Mouse (Mus musculus) MEL (cell line): ENCODE data around the gene Bcl7c.
A peak's percentile ranks its signal among the peaks of the same experiment; 100 is the strongest.

Experiments used
- CTCF ChIP-seq, 3 experiments: IDR thresholded peaks in 2 of 3; conservative IDR thresholded peaks in 1 of 3; 2 replicates each; pipeline ENCODE4 v1.5.1; 2011 to 2012; ENCODE audit warnings: low read length in 3 of 3, low read depth in 2 of 3, mild to moderate bottlenecking in 2 of 3, improper control_type of control experiment in 1 of 3, inconsistent platforms in 1 of 3, mixed read lengths in 1 of 3, moderate library complexity in 1 of 3; ENCODE audit not compliant: control insufficient read depth in 1 of 3, insufficient read depth in 1 of 3, poor library complexity in 1 of 3, severe bottlenecking in 1 of 3
- ETS1 ChIP-seq: IDR thresholded peaks from 2 replicates; pipeline ENCODE4 v1.6.1; 2012; ENCODE audit warnings: low read depth, mild to moderate bottlenecking, inconsistent platforms, low read length, improper control_type of control experiment, moderate library complexity
- GATA1 ChIP-seq: IDR thresholded peaks from 2 replicates; pipeline ENCODE4 v1.6.1; 2011; ENCODE audit warnings: low read depth, low read length, improper control_type of control experiment
- JUND ChIP-seq: IDR thresholded peaks from 2 replicates; pipeline ENCODE4 v1.6.1; 2011; ENCODE audit warnings: low read depth, mild to moderate bottlenecking, improper control_type of control experiment, low read length
- MAX ChIP-seq: IDR thresholded peaks from 2 replicates; pipeline ENCODE4 v1.6.1; 2011; ENCODE audit warnings: low read length, improper control_type of control experiment
- MEF2A ChIP-seq: IDR thresholded peaks from 2 replicates; pipeline ENCODE4 v1.6.1; 2014; ENCODE audit warnings: low read depth, mild to moderate bottlenecking, inconsistent platforms, low read length, improper control_type of control experiment; ENCODE audit not compliant: poor library complexity, insufficient replicate concordance, severe bottlenecking; ENCODE audit errors: extremely low read depth
- NELFE ChIP-seq: IDR thresholded peaks from 2 replicates; pipeline ENCODE4 v1.6.1; 2011; ENCODE audit warnings: low read depth, low read length, improper control_type of control experiment
- POLR2A ChIP-seq, 2 experiments: IDR thresholded peaks; 2 replicates each; pipeline ENCODE4 v1.6.1; 2011 to 2012; ENCODE audit warnings: low read length in 2 of 2, mild to moderate bottlenecking in 2 of 2, control low read depth in 1 of 2, improper control_type of control experiment in 1 of 2, low read depth in 1 of 2, moderate library complexity in 1 of 2; ENCODE audit not compliant: control insufficient read depth in 1 of 2, insufficient read depth in 1 of 2, poor library complexity in 1 of 2
- RAD21 ChIP-seq: IDR thresholded peaks from 2 replicates; pipeline ENCODE4 v1.6.1; 2011; ENCODE audit warnings: mild to moderate bottlenecking, low read depth, low read length, improper control_type of control experiment
- RCOR1 ChIP-seq: IDR thresholded peaks from 2 replicates; pipeline ENCODE4 v1.6.1; 2012; ENCODE audit warnings: low read depth, mild to moderate bottlenecking, inconsistent platforms, low read length, improper control_type of control experiment
- SIN3A ChIP-seq: IDR thresholded peaks from 2 replicates; pipeline ENCODE4 v1.6.1; 2012; ENCODE audit warnings: low read length, improper control_type of control experiment, inconsistent platforms
- TCF12 ChIP-seq: IDR thresholded peaks from 2 replicates; pipeline ENCODE4 v1.6.1; 2014; ENCODE audit warnings: low read depth, mild to moderate bottlenecking, inconsistent platforms, low read length, improper control_type of control experiment, moderate library complexity
- USF2 ChIP-seq, 2 experiments: IDR thresholded peaks; 2 replicates each; pipeline ENCODE4 v1.6.1; 2011 to 2012; ENCODE audit warnings: improper control_type of control experiment in 2 of 2, low read length in 2 of 2, borderline replicate concordance in 1 of 2, inconsistent platforms in 1 of 2, low read depth in 1 of 2, mild to moderate bottlenecking in 1 of 2; ENCODE audit not compliant: insufficient read depth in 1 of 2
- ZC3H11A ChIP-seq: IDR thresholded peaks from 2 replicates; pipeline ENCODE4 v1.6.1; 2012; ENCODE audit warnings: low read depth, mild to moderate bottlenecking, inconsistent platforms, low read length, improper control_type of control experiment

- TF ChIP-seq CTCF (IDR thresholded peaks at IDR 0.05 in 2 of 3, conservative IDR thresholded peaks at IDR 0.05 in 1 of 3; ENCODE audit: control insufficient read depth in 1 of 3, insufficient read depth in 1 of 3, low read depth in 2 of 3, low read length in 3 of 3, poor library complexity in 1 of 3, severe bottlenecking in 1 of 3) (peak; percentile 12 to 82 (median 67); a peak in 4 of 6 replicates), GATA1 (no peak), RCOR1 (0 out of 2 replicates have a peak, but pooled peaks have one; percentile 1), TCF12 (no peak; the same call in 1 of the 2 replicates), JUND (no peak), POLR2A (IDR thresholded peaks at IDR 0.05; ENCODE audit: control insufficient read depth in 1 of 2, insufficient read depth in 1 of 2, low read depth in 1 of 2, low read length in 2 of 2, poor library complexity in 1 of 2) (peak; percentile 70 to 76; a peak in 3 of 4 replicates), SIN3A (peak; percentile 80; the same call in 1 of the 2 replicates), MEF2A (no peak), USF2 (IDR thresholded peaks at IDR 0.05; ENCODE audit: borderline replicate concordance in 1 of 2, insufficient read depth in 1 of 2, low read depth in 1 of 2, low read length in 2 of 2) (peak in 1 of 2 experiments; percentile 22; a peak in 1 of 4 replicates), ZC3H11A (no peak), ETS1 (no peak; the same call in none of the 2 replicates), MAX (peak; percentile 92), NELFE (peak; percentile 61), RAD21 (no peak; the same call in 1 of the 2 replicates)
These were observed at the start of gene Bcl7c for GRCm38 (mm10) chr7:127708207-127709078.
